Mouse (Mus musculus): ENCODE data around the gene Spata1. TPM values are rescaled to one million over a fixed set of nuclear protein-coding genes. Genes with fewer than 3 reads are reported as not detected.
A peak's percentile ranks its signal among the peaks of the same experiment; 100 is the strongest.

Spata1 gene
- polyA plus RNA-seq, 1 experiment = 14.4 TPM

DNA sequence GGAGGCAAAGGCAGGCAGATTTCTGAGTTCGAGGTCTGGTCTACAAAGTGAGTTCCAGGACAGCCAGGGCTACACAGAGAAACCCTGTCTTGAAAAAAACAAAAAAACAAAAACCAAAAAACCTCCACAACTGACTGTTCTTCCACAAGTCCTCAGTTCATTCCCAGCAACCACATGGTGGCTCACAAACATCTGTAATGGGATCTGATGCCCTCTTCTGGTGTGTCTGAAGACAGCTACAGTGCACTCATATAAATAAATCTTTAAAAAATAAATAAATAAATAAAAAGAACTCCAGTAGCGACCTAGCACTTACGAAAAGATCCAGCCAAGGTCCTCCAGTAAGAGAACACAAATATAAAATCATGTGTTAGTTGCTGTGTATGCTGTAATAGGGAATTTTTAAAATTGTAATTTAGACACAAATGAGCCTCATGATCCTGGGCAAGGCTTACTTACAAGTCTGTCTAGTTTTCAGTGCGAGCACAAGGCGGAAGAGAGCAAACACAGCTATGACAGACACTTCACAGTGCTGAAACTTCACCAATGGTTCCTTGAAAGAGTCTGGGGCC, 20.8 kb upstream of the Spata1 start:
- TF ChIP-seq CTCF (IDR thresholded peaks at IDR 0.05; ENCODE audit: control insufficient read depth, insufficient read depth, low read length) (no peak), POLR2A (IDR thresholded peaks at IDR 0.05; ENCODE audit: borderline replicate concordance, control insufficient read depth, low read depth, low read length) (no peak)
- H3K27ac ChIP-seq (ENCODE audit: control insufficient read depth, insufficient read depth, low read depth, low read length, poor library complexity) = peak overlapping the region; percentile 92
- WGBS = 32% methylated on average over 5 of the region's 5 CpGs
- no peaks in the 10 kb centered on the region; the same call in 1 of the 2 replicates for H3K4me1 ChIP-seq (ENCODE audit: control insufficient read depth, insufficient read depth, low read length)
- peak overlapping the region; percentile 91 for H3K4me3 ChIP-seq (replicated peaks; ENCODE audit: control insufficient read depth, low read depth, low read length)

DNA sequence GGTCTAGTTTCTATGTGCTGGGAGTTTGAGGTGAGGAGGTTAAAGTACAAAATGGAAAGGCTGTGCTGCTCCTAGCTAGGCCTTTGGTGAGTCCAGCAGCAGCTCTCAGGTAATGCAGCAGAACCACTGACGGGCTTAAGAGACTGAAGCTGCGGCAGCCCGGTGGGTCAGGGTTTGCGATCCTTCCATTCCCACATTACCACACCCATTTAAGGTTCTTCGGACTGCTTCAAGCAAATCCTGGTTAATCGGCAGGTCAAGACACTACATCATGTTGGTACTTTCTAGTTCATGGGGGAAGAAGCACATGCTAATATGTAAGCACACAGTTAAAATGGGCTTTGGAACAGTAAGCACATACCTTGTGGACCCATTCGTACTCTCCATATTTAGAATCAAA, 7.2 kb upstream of the Spata1 start:
- no peak overlapping the region for H3K27ac ChIP-seq (ENCODE audit: control insufficient read depth, insufficient read depth, low read depth, low read length, poor library complexity)

DNA sequence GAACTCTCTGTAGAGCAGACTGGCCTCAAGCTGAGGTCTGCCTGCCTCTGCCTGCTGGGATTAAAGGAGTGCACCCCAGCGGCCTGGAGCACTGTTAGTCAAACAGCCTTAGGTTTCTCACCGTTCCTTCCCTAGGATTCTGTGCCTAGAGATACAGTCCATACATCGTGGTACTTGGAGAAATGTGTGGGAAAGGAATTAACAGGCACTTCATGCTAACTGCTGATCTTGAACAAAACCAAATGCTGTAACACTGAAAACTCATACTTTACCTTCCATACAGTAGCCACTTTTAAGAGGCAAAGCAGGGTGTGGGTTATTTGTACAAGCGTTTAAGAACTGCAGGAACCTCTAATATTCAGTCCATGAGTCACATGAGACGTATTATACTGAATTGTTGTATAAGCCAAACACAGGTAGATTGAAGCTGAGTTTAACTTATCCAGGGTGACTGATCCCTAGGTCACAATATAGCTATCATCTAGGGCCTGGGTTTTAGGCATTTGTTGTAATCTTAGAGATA, 2.1 kb upstream of the Spata1 start:
- Histone ChIP-seq H3K4me3 (replicated peaks; ENCODE audit: control insufficient read depth, low read depth, low read length) (peak overlapping the region; percentile 25), H3K4me1 (ENCODE audit: control insufficient read depth, insufficient read depth, low read length) (peaks cover 2% of the 10 kb centered on the region), H3K27ac (ENCODE audit: control insufficient read depth, insufficient read depth, low read depth, low read length, poor library complexity) (no peak overlapping the region)
- TF ChIP-seq POLR2A (IDR thresholded peaks at IDR 0.05; ENCODE audit: borderline replicate concordance, control insufficient read depth, low read depth, low read length) = no peak
- no peak for TF ChIP-seq CTCF (IDR thresholded peaks at IDR 0.05; ENCODE audit: control insufficient read depth, insufficient read depth, low read length)
- WGBS = 61% methylated on average over 5 of the region's 5 CpGs

More for the DNA sequence above, 7.2 kb upstream of the Spata1 start:
- WGBS = 95% methylated on average over 7 of the region's 7 CpGs
- TF ChIP-seq CTCF (IDR thresholded peaks at IDR 0.05; ENCODE audit: control insufficient read depth, insufficient read depth, low read length) = no peak
- TF ChIP-seq POLR2A (IDR thresholded peaks at IDR 0.05; ENCODE audit: borderline replicate concordance, control insufficient read depth, low read depth, low read length) = no peak
- no peak overlapping the region for H3K4me3 ChIP-seq (replicated peaks; ENCODE audit: control insufficient read depth, low read depth, low read length)
- no peaks in the 10 kb centered on the region for H3K4me1 ChIP-seq (ENCODE audit: control insufficient read depth, insufficient read depth, low read length)

DNA sequence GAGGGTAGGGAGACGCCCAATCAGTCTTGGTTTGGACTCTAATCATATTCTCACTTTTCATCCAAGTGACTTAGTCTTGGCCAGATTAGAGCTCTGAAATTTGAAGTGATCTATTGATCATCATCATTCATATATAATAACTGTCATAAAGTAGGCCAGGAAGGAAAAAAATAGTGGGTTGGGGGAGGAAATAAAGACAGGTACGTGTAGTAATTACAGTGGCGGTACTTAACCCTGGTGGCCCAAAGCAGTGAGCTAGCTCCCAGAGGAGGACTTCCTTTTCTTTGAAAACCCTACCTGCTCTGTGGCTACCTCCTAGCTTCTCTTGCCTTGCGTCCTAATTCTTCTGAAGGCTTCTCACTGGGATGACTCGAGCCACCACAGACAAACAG, 1.3 kb upstream of the Spata1 start:
- Histone ChIP-seq H3K27ac (ENCODE audit: control insufficient read depth, insufficient read depth, low read depth, low read length, poor library complexity) (no peak overlapping the region), H3K4me1 (ENCODE audit: control insufficient read depth, insufficient read depth, low read length) (peaks cover 2% of the 10 kb centered on the region), H3K4me3 (replicated peaks; ENCODE audit: control insufficient read depth, low read depth, low read length) (peak overlapping the region; percentile 91)
- WGBS = 7% methylated on average over 5 of the region's 5 CpGs
- no peak for TF ChIP-seq POLR2A (IDR thresholded peaks at IDR 0.05; ENCODE audit: borderline replicate concordance, control insufficient read depth, low read depth, low read length)
- TF ChIP-seq CTCF (IDR thresholded peaks at IDR 0.05; ENCODE audit: control insufficient read depth, insufficient read depth, low read length) = no peak

DNA sequence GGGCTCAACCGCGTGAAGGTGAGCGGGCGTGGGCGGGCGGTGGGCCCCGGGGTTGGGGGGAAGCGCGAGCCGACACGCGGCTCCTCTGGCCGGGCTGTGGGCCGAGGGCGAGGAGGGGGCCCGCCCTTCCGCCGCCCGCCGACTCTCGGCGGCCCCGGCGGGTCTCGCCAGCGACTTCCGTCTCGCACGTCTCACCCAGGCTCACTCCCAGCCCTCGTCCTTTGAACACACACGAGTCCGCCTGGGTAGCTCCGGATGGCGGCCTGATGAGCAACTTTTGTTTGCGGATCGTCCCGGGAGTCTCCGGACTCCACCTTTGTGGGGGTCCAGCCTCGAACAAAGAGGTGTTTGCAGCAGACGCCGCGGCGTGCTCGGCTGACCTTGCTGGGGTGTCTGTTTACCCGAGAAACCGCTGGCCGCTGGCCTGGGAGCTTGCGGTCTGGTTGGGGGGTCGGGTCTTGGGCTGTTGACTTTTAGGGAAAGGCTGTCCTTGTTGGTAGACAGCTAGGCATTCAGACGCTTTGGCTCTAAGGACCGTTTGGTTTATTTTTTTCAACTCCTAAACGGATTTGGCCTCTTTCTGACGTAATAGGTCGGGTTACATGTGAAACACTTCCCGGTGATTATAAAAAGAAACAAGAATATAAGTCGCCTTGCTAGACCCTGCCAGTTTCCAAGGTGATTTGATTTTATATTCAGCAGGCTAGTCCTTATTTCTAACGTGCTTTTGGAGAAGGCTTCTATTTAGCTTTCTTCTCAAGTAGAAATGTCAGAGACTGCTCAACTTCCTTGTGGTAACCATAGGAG, 653 bp upstream of the Spata1 start:
- under 1% methylated on average over 57 of the region's 57 CpGs for WGBS
- TF ChIP-seq POLR2A (IDR thresholded peaks at IDR 0.05; ENCODE audit: borderline replicate concordance, control insufficient read depth, low read depth, low read length) (no peak), CTCF (IDR thresholded peaks at IDR 0.05; ENCODE audit: control insufficient read depth, insufficient read depth, low read length) (no peak)

DNA sequence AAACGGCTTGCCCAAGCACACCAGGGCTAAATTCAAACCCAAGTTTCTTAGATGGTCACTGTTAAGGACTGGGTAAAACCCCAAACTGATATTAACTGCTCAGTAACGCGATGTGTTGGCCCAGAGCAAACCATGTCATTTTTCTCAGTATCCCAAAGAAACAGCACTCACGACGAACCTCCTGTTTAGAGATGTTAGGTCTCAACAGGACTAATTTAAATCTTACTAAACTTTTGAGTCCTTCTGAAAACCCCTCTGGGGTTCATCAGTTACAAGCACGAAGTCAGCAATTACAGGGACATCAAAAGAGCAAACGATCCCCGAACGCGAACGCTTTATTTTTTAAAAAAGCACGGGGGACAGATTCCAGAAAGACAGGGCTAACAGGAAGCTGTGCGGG, 564 bp downstream of the Spata1 start:
- TF ChIP-seq CTCF (IDR thresholded peaks at IDR 0.05; ENCODE audit: control insufficient read depth, insufficient read depth, low read length) = no peak
- TF ChIP-seq POLR2A (IDR thresholded peaks at IDR 0.05; ENCODE audit: borderline replicate concordance, control insufficient read depth, low read depth, low read length) = no peak
- Histone ChIP-seq H3K4me1 (ENCODE audit: control insufficient read depth, insufficient read depth, low read length) (peaks cover 2% of the 10 kb centered on the region), H3K4me3 (replicated peaks; ENCODE audit: control insufficient read depth, low read depth, low read length) (peak overlapping the region; percentile 72), H3K27ac (ENCODE audit: control insufficient read depth, insufficient read depth, low read depth, low read length, poor library complexity) (peak overlapping the region; percentile 98)
- WGBS = 2% methylated on average over 13 of the region's 13 CpGs

More for the DNA sequence above, 653 bp upstream of the Spata1 start:
- Histone ChIP-seq H3K4me1 (ENCODE audit: control insufficient read depth, insufficient read depth, low read length) (peaks cover 2% of the 10 kb centered on the region), H3K27ac (ENCODE audit: control insufficient read depth, insufficient read depth, low read depth, low read length, poor library complexity) (peak overlapping the region; percentile 98), H3K4me3 (replicated peaks; ENCODE audit: control insufficient read depth, low read depth, low read length) (peak overlapping the region; percentile 91)

DNA sequence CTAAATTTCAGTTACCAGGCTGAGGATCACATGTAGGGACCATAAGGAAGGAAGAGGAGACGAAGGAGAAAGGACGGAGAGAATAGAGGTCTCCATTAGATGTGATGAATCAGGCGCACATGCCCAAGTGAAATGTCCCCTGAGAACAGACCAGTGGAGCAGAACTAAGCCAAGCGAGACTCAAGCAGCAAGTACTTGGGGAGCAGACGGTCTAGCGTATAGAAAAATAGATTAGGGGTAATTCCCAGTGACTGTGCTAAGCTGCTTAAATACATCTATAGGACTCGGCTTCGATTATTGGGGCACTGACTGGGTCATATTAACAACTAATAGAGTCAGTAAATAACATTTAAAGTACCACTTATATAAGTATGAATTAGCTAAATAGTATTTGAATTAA, 4.6 kb downstream of the Spata1 start:
- Histone ChIP-seq H3K4me3 (replicated peaks; ENCODE audit: control insufficient read depth, low read depth, low read length) (no peak overlapping the region), H3K4me1 (ENCODE audit: control insufficient read depth, insufficient read depth, low read length) (no peaks in the 10 kb centered on the region), H3K27ac (ENCODE audit: control insufficient read depth, insufficient read depth, low read depth, low read length, poor library complexity) (no peak overlapping the region)
- TF ChIP-seq CTCF (IDR thresholded peaks at IDR 0.05; ENCODE audit: control insufficient read depth, insufficient read depth, low read length) (no peak), POLR2A (IDR thresholded peaks at IDR 0.05; ENCODE audit: borderline replicate concordance, control insufficient read depth, low read depth, low read length) (no peak)
- 84% methylated on average over 8 of the region's 8 CpGs for WGBS

DNA sequence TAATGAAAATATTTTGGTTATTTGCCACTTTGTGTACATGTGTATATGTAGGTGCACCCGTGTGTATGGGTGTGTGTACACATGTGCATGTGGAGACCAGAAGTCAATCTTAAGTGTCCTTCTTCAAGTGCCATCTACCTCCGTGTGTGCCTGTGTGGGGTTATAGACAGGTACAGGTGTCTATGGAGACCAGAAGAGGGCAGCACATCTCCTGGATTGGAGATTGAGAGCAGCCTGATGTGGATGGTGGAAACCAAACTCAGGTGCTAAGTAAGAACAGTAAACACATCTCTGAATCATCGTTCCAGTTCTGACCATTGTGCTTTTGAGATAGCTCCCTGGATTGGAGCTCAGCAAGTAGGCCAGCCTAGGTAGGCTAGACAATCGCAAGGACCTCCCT, 13.1 kb downstream of the Spata1 start:
- no peaks in the 10 kb centered on the region for H3K4me1 ChIP-seq (ENCODE audit: control insufficient read depth, insufficient read depth, low read length)
- no peak for TF ChIP-seq CTCF (IDR thresholded peaks at IDR 0.05; ENCODE audit: control insufficient read depth, insufficient read depth, low read length)
- TF ChIP-seq POLR2A (IDR thresholded peaks at IDR 0.05; ENCODE audit: borderline replicate concordance, control insufficient read depth, low read depth, low read length) = no peak
- no peak overlapping the region for H3K4me3 ChIP-seq (replicated peaks; ENCODE audit: control insufficient read depth, low read depth, low read length)
- no peak overlapping the region for H3K27ac ChIP-seq (ENCODE audit: control insufficient read depth, insufficient read depth, low read depth, low read length, poor library complexity)
- 85% methylated on average over 4 of the region's 4 CpGs for WGBS

All from bone marrow, adult 2 months (tissue).